Mouse (Mus musculus) kidney, postnatal 0 days (tissue): ENCODE data around the gene Fbxl2. TPM values are rescaled to one million over a fixed set of nuclear protein-coding genes. Genes with fewer than 3 reads are reported as not detected.

ENCODE experiments used
- ATAC-seq: fragments of 200-750 bp; cut with Nextera tagmentation; replicated peaks from 2 replicates; pipeline ENCODE4 v1.8.0; 2017; ENCODE audit warnings: low read depth, moderate number of reproducible peaks, moderate TSS enrichment, moderate library complexity; ENCODE audit not compliant: low FRiP score
- DNase-seq: peaks from one replicate; pipeline ENCODE4 v3.0.0-alpha.2; 2016; ENCODE audit warnings: low spot score
- H3K27ac ChIP-seq: fragments of 300-500 bp; sonication (generic); 2 replicates; pipeline ENCODE4 v1.5.1; 2014; ENCODE audit warnings: mild to moderate bottlenecking
- H3K27me3 ChIP-seq: fragments of 300-500 bp; sonication (generic); 2 replicates; pipeline ENCODE4 v1.6.1; 2014; ENCODE audit warnings: low read length, mixed read lengths; ENCODE audit not compliant: insufficient read depth
- H3K36me3 ChIP-seq: fragments of 300-500 bp; sonication (generic); 2 replicates; pipeline ENCODE4 v1.6.1; 2014; ENCODE audit warnings: low read length, mixed read lengths; ENCODE audit not compliant: insufficient read depth
- H3K4me1 ChIP-seq: fragments of 300-500 bp; sonication (generic); replicated peaks from 2 replicates; pipeline ENCODE4 v1.6.1; 2014; ENCODE audit warnings: antibody characterized with exemption, low read length, mixed read lengths; ENCODE audit not compliant: insufficient read depth
- H3K4me2 ChIP-seq: fragments of 300-500 bp; sonication (generic); 2 replicates; pipeline ENCODE4 v1.6.1; 2014; ENCODE audit warnings: mild to moderate bottlenecking, low read length, moderate library complexity, mixed read lengths
- H3K4me3 ChIP-seq: fragments of 300-500 bp; sonication (generic); replicated peaks from 2 replicates; pipeline ENCODE4 v1.5.1; 2014; ENCODE audit warnings: low read depth, low read length
- H3K9ac ChIP-seq: fragments of 300-500 bp; sonication (generic); 2 replicates; pipeline ENCODE4 v1.6.1; 2014; ENCODE audit warnings: low read depth, low read length
- H3K9me3 ChIP-seq: fragments of 300-500 bp; sonication (generic); replicated peaks from 2 replicates; pipeline ENCODE4 v1.6.1; 2016; ENCODE audit warnings: low read length, inconsistent platforms, mixed read lengths
- CTCF ChIP-seq: IDR thresholded peaks from 2 replicates; pipeline ENCODE4 v1.5.1; 2016; ENCODE audit warnings: antibody characterized with exemption, low read depth, mild to moderate bottlenecking, moderate library complexity
- WGBS: fragments of 180-500 bp; shearing (Covaris S2); extraction: QIAGEN DNeasy Blood & Tissue Kit; methylation state at CpG from one replicate; pipeline ENCODE4 v1.1.7; 2014; 5-methylcytosine and 5-hydroxymethylcytosine counted together
- polyA plus RNA-seq: library from polyadenylated mRNA; unstranded; fragments of >200 nt; fragmentation: Nextera tagmentation; extraction: Ambion mirVana; gene quantifications from 2 replicates; pipeline ENCODE4 v1.2.1, GENCODE M21; 2015

The Fbxl2 gene
- polyA plus RNA-seq, 1 experiment from 2014 or later = 2.8 TPM

GRCm38 (mm10) chr9:113924883-113925282 lies 121.1 kb downstream of the Fbxl2 start:
- TF ChIP-seq CTCF = no peak
- no peaks in the 10 kb centered on the region for H3K4me1 ChIP-seq
- WGBS = 89% methylated on average over 5 of the region's 5 CpGs
- H3K27ac ChIP-seq = no peak overlapping the region
- H3K36me3 ChIP-seq = peaks cover 6% of the 10 kb centered on the region; the same call in 1 of the 2 replicates
- no peaks in the 10 kb centered on the region for H3K9me3 ChIP-seq
- DNase-seq (no peak), ATAC-seq (no peak)
- no peak overlapping the region for H3K9ac ChIP-seq
- no peak overlapping the region for H3K4me2 ChIP-seq
- no peaks in the 10 kb centered on the region for H3K27me3 ChIP-seq
- no peak overlapping the region for H3K4me3 ChIP-seq

- Histone ChIP-seq H3K36me3 (peaks cover 6% of the 10 kb centered on the region; the same call in 1 of the 2 replicates), H3K4me2 (no peak overlapping the region), H3K9me3 (no peaks in the 10 kb centered on the region), H3K27me3 (no peaks in the 10 kb centered on the region), H3K4me3 (no peak overlapping the region), H3K9ac (no peak overlapping the region), H3K4me1 (no peaks in the 10 kb centered on the region), H3K27ac (no peak overlapping the region)
- WGBS = 92% methylated on average over 5 of the region's 5 CpGs
- DNase-seq (no peak), ATAC-seq (no peak)
- TF ChIP-seq CTCF = no peak
These were observed 123.3 kb downstream of the Fbxl2 start for GRCm38 (mm10) chr9:113922677-113923076.

GRCm38 (mm10) chr9:113915789-113916188 lies 130.2 kb downstream of the Fbxl2 start:
- ATAC-seq = no peak
- no peak for TF ChIP-seq CTCF
- no peak for DNase-seq
- no peak overlapping the region for H3K27ac ChIP-seq
- WGBS = 96% methylated on average over 5 of the region's 5 CpGs
- H3K4me3 ChIP-seq = no peak overlapping the region
- no peak overlapping the region for H3K4me2 ChIP-seq
- H3K9me3 ChIP-seq = no peaks in the 10 kb centered on the region
- no peak overlapping the region for H3K9ac ChIP-seq
- no peaks in the 10 kb centered on the region for H3K4me1 ChIP-seq
- peaks cover 29% of the 10 kb centered on the region; the same call in 1 of the 2 replicates for H3K36me3 ChIP-seq
- H3K27me3 ChIP-seq = no peaks in the 10 kb centered on the region

Other genes with a start within 250 kb of the Fbxl2 start
- gene Ubp1, start 115.3 kb downstream of the Fbxl2 start, polyA plus RNA-seq = 23.7 and 26.1 TPM in 2 replicates
- gene Susd5, start 10.9 kb upstream of the Fbxl2 start, polyA plus RNA-seq = 0.82 and 0.91 TPM in 2 replicates